Mouse (Mus musculus): ENCODE results near the gene 1700024B05Rik. TPM values are rescaled to one million over a fixed set of nuclear protein-coding genes. Genes with fewer than 3 reads are reported as not detected.
"Not testable (repeated sequence)": the region's sequence is repeated elsewhere in the genome, so short reads cannot be mapped to it uniquely, and the experiment has no call there.

The 1700024B05Rik gene
- not detected in 2 replicates for polyA plus RNA-seq (2016; fragmentation: Nextera tagmentation; extraction: Ambion mirVana)

- 84% methylated on average over 2 of the region's 2 CpGs for WGBS
- not testable (repeated sequence) for H3K4me2 ChIP-seq; H3K27me3 ChIP-seq; H3K4me1 ChIP-seq; H3K27ac ChIP-seq; H3K9ac ChIP-seq; ATAC-seq (ENCODE audit: low FRiP score); H3K9me3 ChIP-seq; H3K4me3 ChIP-seq (replicated peaks); H3K36me3 ChIP-seq (replicated peaks)
Measured at GRCm38 (mm10) chr14:41943695-41944094, at the start of gene 1700024B05Rik. TSS of gene 1700024B05Rik (plus strand) at chr14:41943995.

GRCm38 (mm10) chr14:41907190-41907589 lies 36.6 kb upstream of the 1700024B05Rik start, which contains the start of gene Gm7980:
TSS of gene Gm7980 (minus strand) at chr14:41907290.
- H3K27ac ChIP-seq; H3K9me3 ChIP-seq; H3K27me3 ChIP-seq; H3K4me1 ChIP-seq; ATAC-seq (ENCODE audit: low FRiP score); H3K4me2 ChIP-seq; H3K4me3 ChIP-seq (replicated peaks); H3K9ac ChIP-seq; H3K36me3 ChIP-seq (replicated peaks): not testable (repeated sequence)
- no CpG with 5 or more reads among the region's 2 CpGs for WGBS

DNA sequence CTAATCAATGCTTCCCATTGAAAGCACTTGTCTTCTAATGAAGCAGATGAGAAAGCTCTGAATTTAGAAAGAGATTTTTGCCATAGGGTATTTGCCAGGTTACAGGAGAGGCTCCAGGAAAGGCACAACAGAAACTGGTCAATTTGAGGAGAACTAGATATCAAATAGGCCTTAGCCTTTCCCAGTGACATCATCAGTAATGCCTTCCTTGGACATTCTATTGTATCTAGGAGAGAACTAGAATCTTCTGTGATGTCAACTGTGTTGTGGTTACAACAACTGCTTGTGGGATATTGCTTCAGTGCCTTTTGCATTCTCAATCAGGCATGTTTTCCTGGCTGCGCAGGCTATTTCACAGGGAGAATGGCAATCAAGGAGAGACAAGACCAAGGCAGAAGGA lies 19.1 kb upstream of the 1700024B05Rik start, which contains the start of gene 1700049E17Rik1:
1700049E17Rik1 (plus strand) TSS at position 301 of the 400 bp plus-strand sequence.
- no CpG with 5 or more reads among the region's 1 CpGs for WGBS
- not testable (repeated sequence) for ATAC-seq (ENCODE audit: low FRiP score)

DNA sequence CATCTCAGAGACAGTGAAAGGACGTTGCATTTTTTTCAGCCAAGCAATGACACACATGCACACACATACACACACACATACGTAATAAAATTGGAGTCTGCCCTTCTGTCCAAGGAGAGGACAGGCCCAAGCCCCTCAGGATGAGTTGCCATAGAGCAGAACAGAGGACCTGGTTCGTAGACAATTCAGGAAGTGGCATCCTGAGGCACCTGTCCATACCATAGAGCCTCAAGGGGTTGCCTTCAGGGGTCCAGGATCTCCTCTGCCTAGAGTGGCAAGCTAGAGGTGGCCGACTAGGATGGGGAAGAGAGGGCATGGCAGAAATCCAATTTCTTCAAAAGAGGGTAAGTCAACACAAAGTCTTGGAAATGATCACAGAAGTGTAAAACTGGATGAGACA lies 20.3 kb downstream of the 1700024B05Rik start:
- H3K4me1 ChIP-seq; H3K4me2 ChIP-seq; H3K4me3 ChIP-seq (replicated peaks); ATAC-seq (ENCODE audit: low FRiP score); H3K27ac ChIP-seq; H3K9ac ChIP-seq; H3K9me3 ChIP-seq; H3K36me3 ChIP-seq (replicated peaks); H3K27me3 ChIP-seq: not testable (repeated sequence)
- 68% methylated on average over 4 of the region's 4 CpGs for WGBS

More for the DNA sequence above, 19.1 kb upstream of the 1700024B05Rik start, which contains the start of gene 1700049E17Rik1:
- not testable (repeated sequence) for H3K9ac ChIP-seq; H3K36me3 ChIP-seq (replicated peaks); H3K4me1 ChIP-seq; H3K27me3 ChIP-seq; H3K27ac ChIP-seq; H3K4me2 ChIP-seq; H3K9me3 ChIP-seq; H3K4me3 ChIP-seq (replicated peaks)

- H3K9ac ChIP-seq; H3K36me3 ChIP-seq (replicated peaks); H3K9me3 ChIP-seq; ATAC-seq (ENCODE audit: low FRiP score); H3K4me2 ChIP-seq; H3K4me1 ChIP-seq; H3K4me3 ChIP-seq (replicated peaks); H3K27ac ChIP-seq; H3K27me3 ChIP-seq: not testable (repeated sequence)
- 76% methylated on average over 1 of the region's 1 CpGs for WGBS
Measured at GRCm38 (mm10) chr14:41967827-41968226, 24.0 kb downstream of the 1700024B05Rik start, which contains the start of gene Gm6401. TSS of gene Gm6401 (minus strand) at chr14:41967927.

DNA sequence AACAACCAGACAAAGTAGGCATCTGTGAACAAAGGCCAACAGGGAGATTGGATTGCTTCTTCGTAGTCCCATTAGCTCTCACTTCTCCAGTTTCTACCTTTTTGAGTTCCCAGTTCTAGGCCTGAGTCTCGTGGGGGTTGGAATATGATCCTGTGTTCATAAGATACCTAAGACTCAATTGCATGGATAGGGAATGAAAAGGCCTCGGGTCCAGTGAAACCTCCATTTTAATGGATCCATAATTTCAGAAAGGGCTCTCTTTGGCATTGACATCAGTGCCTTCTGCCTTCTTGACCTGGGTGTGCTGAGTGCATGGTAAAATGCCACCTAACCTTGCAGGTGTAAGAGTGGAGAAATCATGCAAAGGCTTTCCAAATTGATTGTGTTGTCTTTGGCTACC lies 24.8 kb downstream of the 1700024B05Rik start:
- H3K9me3 ChIP-seq; H3K27ac ChIP-seq; H3K4me3 ChIP-seq (replicated peaks); H3K4me1 ChIP-seq; H3K27me3 ChIP-seq; ATAC-seq (ENCODE audit: low FRiP score); H3K36me3 ChIP-seq (replicated peaks); H3K4me2 ChIP-seq; H3K9ac ChIP-seq: not testable (repeated sequence)
- WGBS, result 65% methylated on average over 3 of the region's 3 CpGs

DNA sequence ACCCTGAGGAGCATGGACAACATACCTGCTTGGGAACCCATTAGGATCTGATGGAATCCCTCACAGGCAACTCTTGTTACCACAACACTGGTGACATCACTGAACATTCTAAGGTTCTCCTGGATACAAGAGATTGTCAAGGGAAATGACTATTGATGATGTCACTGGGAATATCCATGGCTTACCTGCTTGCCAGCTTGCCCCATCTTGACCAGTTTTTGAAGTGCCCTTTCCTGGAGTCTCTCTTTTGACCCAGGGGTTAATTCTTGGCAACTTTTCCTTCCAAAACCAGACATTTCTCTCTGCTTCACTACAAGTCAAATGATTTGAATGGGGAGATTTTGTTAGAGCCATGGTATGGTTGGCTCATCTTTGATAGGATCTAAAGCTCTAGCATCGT lies 39.4 kb downstream of the 1700024B05Rik start, which contains the start of gene Gm3543:
Gm3543 (minus strand) TSS at position 101 of the 400 bp plus-strand sequence.
- not testable (repeated sequence) for H3K27me3 ChIP-seq; H3K4me1 ChIP-seq; H3K36me3 ChIP-seq (replicated peaks); H3K4me3 ChIP-seq (replicated peaks); H3K4me2 ChIP-seq; H3K9me3 ChIP-seq; H3K27ac ChIP-seq; ATAC-seq (ENCODE audit: low FRiP score); H3K9ac ChIP-seq
- WGBS, result no CpG with 5 or more reads among the region's 1 CpGs

Other genes starting within 250 kb of the 1700024B05Rik start
- gene Gm8068, start 242.1 kb upstream of the 1700024B05Rik start, polyA plus RNA-seq (2016; fragmentation: Nextera tagmentation; extraction: Ambion mirVana), result not detected in 2 replicates
- not detected in 2 replicates for gene Gm7929, start 193.4 kb upstream of the 1700024B05Rik start, polyA plus RNA-seq (2016; fragmentation: Nextera tagmentation; extraction: Ambion mirVana)
- not detected in 2 replicates for gene Gm47189, start 171.6 kb upstream of the 1700024B05Rik start, polyA plus RNA-seq (2016; fragmentation: Nextera tagmentation; extraction: Ambion mirVana)
- not detected in 2 replicates for gene Gm7980, start 36.7 kb upstream of the 1700024B05Rik start, polyA plus RNA-seq (2016; fragmentation: Nextera tagmentation; extraction: Ambion mirVana)
- gene 1700049E17Rik1, start 19.0 kb upstream of the 1700024B05Rik start, polyA plus RNA-seq (2016; fragmentation: Nextera tagmentation; extraction: Ambion mirVana), result not detected in 2 replicates
- gene Gm6401, start 23.9 kb downstream of the 1700024B05Rik start, polyA plus RNA-seq (2016; fragmentation: Nextera tagmentation; extraction: Ambion mirVana), result not detected in 2 replicates
- gene Gm3543, start 39.3 kb downstream of the 1700024B05Rik start, polyA plus RNA-seq (2016; fragmentation: Nextera tagmentation; extraction: Ambion mirVana), result not detected in 2 replicates
- gene Gm7951, start 173.4 kb downstream of the 1700024B05Rik start, polyA plus RNA-seq (2016; fragmentation: Nextera tagmentation; extraction: Ambion mirVana), result not detected in 2 replicates
- not detected in 2 replicates for gene Gm17027, start 218.6 kb downstream of the 1700024B05Rik start, polyA plus RNA-seq (2016; fragmentation: Nextera tagmentation; extraction: Ambion mirVana)
- not detected in 2 replicates for gene Gm3573, start 246.8 kb downstream of the 1700024B05Rik start, polyA plus RNA-seq (2016; fragmentation: Nextera tagmentation; extraction: Ambion mirVana)

All from forebrain, embryonic 12.5 days (tissue).